Mouse (Mus musculus): ENCODE measurements around the gene Hmgb1. TPM values are rescaled to one million over a fixed set of nuclear protein-coding genes. Genes with fewer than 3 reads are reported as not detected.

Hmgb1 gene
- polyA plus RNA-seq, 1 experiment from 2014 or later: 439 TPM

GRCm38 (mm10) chr5:149014600-149015268 is 169.6 kb downstream of the Hmgb1 start:
- TF ChIP-seq EP300 (IDR thresholded peaks at IDR 0.05; ENCODE audit: low read depth) (no peak), CTCF (IDR thresholded peaks at IDR 0.05; ENCODE audit: low read depth) (no peak)
- no peaks in the 10 kb centered on the region for H3K36me3 ChIP-seq (replicated peaks; ENCODE audit: insufficient read depth, low read length)
- H3K4me1 ChIP-seq (ENCODE audit: insufficient read depth): peaks cover 12% of the 10 kb centered on the region
- DNase-seq (no peak), ATAC-seq (no peak)
- no peaks in the 10 kb centered on the region for H3K27me3 ChIP-seq (ENCODE audit: insufficient read depth, low read length)
- peak overlapping the region; percentile 53 for H3K4me3 ChIP-seq (ENCODE audit: low read depth, low read length)
- peaks cover 2% of the 10 kb centered on the region; the same call in 1 of the 2 replicates for H3K9me3 ChIP-seq (ENCODE audit: low read length)
- peak overlapping the region; percentile 52 for H3K27ac ChIP-seq (ENCODE audit: low read depth)
- peak overlapping the region; percentile 94 for H3K4me2 ChIP-seq (ENCODE audit: low read depth, low read length)
- WGBS (ENCODE audit: insufficient replicate concordance): 55% methylated on average over 17 of the region's 17 CpGs
- H3K9ac ChIP-seq (replicated peaks): no peak overlapping the region

DNA sequence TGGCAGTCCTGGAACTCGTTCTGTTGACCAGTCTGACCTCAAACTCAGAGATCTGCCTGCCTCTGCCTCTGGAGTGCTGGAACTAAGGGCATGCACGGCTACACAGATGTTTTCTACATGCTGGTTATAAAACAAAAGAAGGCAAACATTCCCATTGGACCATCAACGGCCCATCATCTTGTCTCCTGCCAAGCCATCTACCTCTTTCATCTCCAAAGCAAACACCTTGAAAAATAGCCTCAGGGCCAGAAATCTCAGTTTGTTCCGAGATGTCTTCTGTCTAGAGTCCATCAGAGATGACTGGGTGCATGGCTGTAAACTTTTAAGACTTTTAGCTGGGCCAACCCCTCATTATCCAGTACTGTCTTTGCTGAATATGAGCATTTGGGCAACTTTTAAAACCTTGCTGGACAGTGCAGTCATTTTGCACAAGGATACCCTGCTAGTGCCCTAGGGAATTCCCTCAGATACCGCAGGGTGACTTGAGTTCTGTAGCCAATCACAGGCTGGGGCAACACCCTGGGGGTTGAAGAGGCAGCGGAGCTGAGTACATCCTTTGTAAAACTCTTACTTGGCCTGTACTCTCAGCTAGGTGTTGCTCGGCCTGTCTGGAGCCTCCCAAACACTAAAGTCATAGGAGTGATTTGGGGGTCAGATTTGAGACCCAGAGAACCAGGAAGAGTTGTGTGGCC is 170.3 kb downstream of the Hmgb1 start:
- H3K4me3 ChIP-seq (ENCODE audit: low read depth, low read length): no peak overlapping the region
- peak overlapping the region; percentile 94; the same call in 1 of the 2 replicates for H3K4me2 ChIP-seq (ENCODE audit: low read depth, low read length)
- ATAC-seq: no peak
- 78% methylated on average over 7 of the region's 7 CpGs for WGBS (ENCODE audit: insufficient replicate concordance)
- no peaks in the 10 kb centered on the region for H3K36me3 ChIP-seq (replicated peaks; ENCODE audit: insufficient read depth, low read length)
- H3K9ac ChIP-seq (replicated peaks): no peak overlapping the region
- H3K9me3 ChIP-seq (ENCODE audit: low read length): peaks cover 2% of the 10 kb centered on the region; the same call in 1 of the 2 replicates
- peaks cover 12% of the 10 kb centered on the region for H3K4me1 ChIP-seq (ENCODE audit: insufficient read depth)
- 0 out of 2 replicates have a peak overlapping the region, but pooled peaks have one; percentile 35 for H3K27ac ChIP-seq (ENCODE audit: low read depth)
- no peaks in the 10 kb centered on the region for H3K27me3 ChIP-seq (ENCODE audit: insufficient read depth, low read length)
- TF ChIP-seq CTCF (IDR thresholded peaks at IDR 0.05; ENCODE audit: low read depth) (no peak), EP300 (IDR thresholded peaks at IDR 0.05; ENCODE audit: low read depth) (no peak)
- DNase-seq: no peak

- no peak overlapping the region for H3K4me2 ChIP-seq (ENCODE audit: low read depth, low read length)
- no peaks in the 10 kb centered on the region for H3K27me3 ChIP-seq (ENCODE audit: insufficient read depth, low read length)
- H3K4me1 ChIP-seq (ENCODE audit: insufficient read depth): peaks cover 19% of the 10 kb centered on the region
- H3K9me3 ChIP-seq (ENCODE audit: low read length): peaks cover 2% of the 10 kb centered on the region; the same call in 1 of the 2 replicates
- DNase-seq: no peak
- no peak overlapping the region for H3K4me3 ChIP-seq (ENCODE audit: low read depth, low read length)
- peak overlapping the region; percentile 16; the same call in 1 of the 2 replicates for H3K27ac ChIP-seq (ENCODE audit: low read depth)
- peak; percentile 36; the same call in 1 of the 2 replicates for ATAC-seq
- TF ChIP-seq EP300 (IDR thresholded peaks at IDR 0.05; ENCODE audit: low read depth) (no peak), CTCF (IDR thresholded peaks at IDR 0.05; ENCODE audit: low read depth) (no peak)
- no peaks in the 10 kb centered on the region for H3K36me3 ChIP-seq (replicated peaks; ENCODE audit: insufficient read depth, low read length)
- WGBS (ENCODE audit: insufficient replicate concordance): 65% methylated on average over 3 of the region's 3 CpGs
- no peak overlapping the region for H3K9ac ChIP-seq (replicated peaks)
These were observed 175.2 kb downstream of the Hmgb1 start for GRCm38 (mm10) chr5:149009111-149009510.

DNA sequence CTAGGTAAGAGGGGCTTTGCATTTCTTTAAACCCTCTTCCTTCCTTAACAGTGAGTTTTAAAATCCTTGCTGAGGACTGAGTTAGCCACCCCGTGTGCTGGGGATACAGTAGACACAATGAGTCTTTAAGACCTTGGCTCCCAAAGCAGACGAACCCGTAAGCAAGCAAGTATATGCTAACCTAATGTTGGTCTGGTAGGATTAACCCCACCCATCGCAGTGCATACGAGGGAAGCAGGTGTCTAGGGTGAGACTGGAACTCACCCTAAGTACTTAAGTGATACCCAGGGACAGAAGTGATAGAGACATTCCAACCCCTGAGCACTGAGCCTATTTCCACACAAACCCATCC is 177.0 kb downstream of the Hmgb1 start:
- 45% methylated on average over 5 of the region's 5 CpGs for WGBS (ENCODE audit: insufficient replicate concordance)
- 0 out of 2 replicates have a peak, but pooled peaks have one; percentile 3 for ATAC-seq
- H3K27ac ChIP-seq (ENCODE audit: low read depth): peak overlapping the region; percentile 69

GRCm38 (mm10) chr5:149006362-149007294 is 177.7 kb downstream of the Hmgb1 start:
- no peaks in the 10 kb centered on the region for H3K36me3 ChIP-seq (replicated peaks; ENCODE audit: insufficient read depth, low read length)
- H3K9me3 ChIP-seq (ENCODE audit: low read length): no peaks in the 10 kb centered on the region
- peak; percentile 99 for DNase-seq
- peaks cover 19% of the 10 kb centered on the region for H3K4me1 ChIP-seq (ENCODE audit: insufficient read depth)
- no peak for TF ChIP-seq EP300 (IDR thresholded peaks at IDR 0.05; ENCODE audit: low read depth)
- peak; percentile 96 for TF ChIP-seq CTCF (IDR thresholded peaks at IDR 0.05; ENCODE audit: low read depth)
- 7% methylated on average over 26 of the region's 26 CpGs for whole genome bisulfite sequencing (ENCODE audit: insufficient replicate concordance)
- ATAC-seq: peak; percentile 84
- H3K27me3 ChIP-seq (ENCODE audit: insufficient read depth, low read length): no peaks in the 10 kb centered on the region
- peak overlapping the region; percentile 59 for H3K9ac ChIP-seq (replicated peaks)
- H3K4me2 ChIP-seq (ENCODE audit: low read depth, low read length): peak overlapping the region; percentile 61
- peak overlapping the region; percentile 14 for H3K4me3 ChIP-seq (ENCODE audit: low read depth, low read length)
- peak overlapping the region; percentile 69 for H3K27ac ChIP-seq (ENCODE audit: low read depth)

More for the DNA sequence above, 177.0 kb downstream of the Hmgb1 start:
- no peak for TF ChIP-seq CTCF (IDR thresholded peaks at IDR 0.05; ENCODE audit: low read depth)
- no peak for TF ChIP-seq EP300 (IDR thresholded peaks at IDR 0.05; ENCODE audit: low read depth)
- Histone ChIP-seq H3K4me3 (ENCODE audit: low read depth, low read length) (peak overlapping the region; percentile 14; the same call in 1 of the 2 replicates), H3K9me3 (ENCODE audit: low read length) (peaks cover under 1% of the 10 kb centered on the region; the same call in 1 of the 2 replicates), H3K9ac (replicated peaks) (peak overlapping the region; percentile 59), H3K36me3 (replicated peaks; ENCODE audit: insufficient read depth, low read length) (no peaks in the 10 kb centered on the region), H3K4me2 (ENCODE audit: low read depth, low read length) (peak overlapping the region; percentile 61), H3K27me3 (ENCODE audit: insufficient read depth, low read length) (no peaks in the 10 kb centered on the region), H3K4me1 (ENCODE audit: insufficient read depth) (peaks cover 19% of the 10 kb centered on the region)
- no peak for DNase-seq

Measured in liver, postnatal 0 days (tissue).